Mouse (Mus musculus) layer of hippocampus, adult 2 months (tissue): ENCODE data around the gene Gm20489. TPM values are rescaled to one million over a fixed set of nuclear protein-coding genes. Genes with fewer than 3 reads are reported as not detected.

Experiments used
- DNase-seq, 2 experiments: peaks; one replicate each; pipeline ENCODE4 v3.0.0; 2022; ENCODE audit warnings: low spot score in 2 of 2
- H3K27ac ChIP-seq: fragments of 200-600 bp; 2 replicates; pipeline ENCODE4 v1.8.1; 2022
- H3K4me3 ChIP-seq: fragments of 200-600 bp; 2 replicates; pipeline ENCODE4 v1.8.1; 2022; ENCODE audit warnings: mild to moderate bottlenecking
- CTCF ChIP-seq: fragments of 200-600 bp; conservative IDR thresholded peaks from 2 replicates; pipeline ENCODE4 v1.8.1; 2022; ENCODE audit warnings: antibody characterized with exemption, mild to moderate bottlenecking, moderate library complexity
- total RNA-seq, 2 experiments: library from RNA; stranded (reverse); gene quantifications; 2 replicates each; pipeline ENCODE4 v1.2.3; 2021

Gene Gm20489
- total RNA-seq, 2 experiments from 2014 or later, result not detected

DNA sequence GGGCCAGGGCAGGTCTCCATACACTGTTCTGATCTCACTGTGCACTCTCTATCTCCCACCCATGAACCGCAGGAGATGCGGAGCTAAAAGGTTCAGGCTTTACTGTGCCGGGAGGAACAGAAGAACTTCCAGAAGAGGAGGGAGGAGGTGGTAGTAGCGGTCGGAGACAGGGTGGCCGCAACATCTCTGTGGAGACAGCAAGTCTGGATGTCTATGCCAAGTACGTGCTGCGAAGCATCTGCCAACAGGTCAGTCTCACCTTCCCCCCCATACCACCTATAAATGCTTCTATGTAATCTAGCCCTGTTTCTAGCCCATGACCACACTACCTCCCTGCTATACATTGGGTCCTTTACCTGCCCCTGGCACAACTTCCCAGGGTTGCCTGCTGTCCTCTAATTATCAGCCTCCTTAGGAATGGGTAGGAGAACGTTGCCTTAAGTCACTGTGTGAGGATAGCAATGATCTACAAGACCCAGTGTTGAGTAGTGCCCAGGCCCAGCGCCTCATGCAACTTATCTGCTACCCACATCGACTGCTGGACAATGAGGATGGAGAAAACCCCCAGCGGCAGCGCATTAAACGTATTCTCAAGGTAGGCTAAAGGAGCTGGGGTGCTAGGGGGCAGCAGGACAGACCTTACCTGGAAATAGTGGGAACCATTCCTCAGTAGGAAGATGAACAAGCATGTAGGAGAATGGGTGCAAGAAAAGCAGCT, 17.3 kb upstream of the Gm20489 start:
- H3K4me3 ChIP-seq, result no peak overlapping the region

GRCm38 (mm10) chrX:101285534-101285933, 16.7 kb upstream of the Gm20489 start:
- DNase-seq, result peak; percentile 63 to 69
- Histone ChIP-seq H3K27ac (no peak overlapping the region), H3K4me3 (no peak overlapping the region)
- peak; percentile 78 for TF ChIP-seq CTCF

More for the DNA sequence above, 17.3 kb upstream of the Gm20489 start:
- TF ChIP-seq CTCF, result no peak
- H3K27ac ChIP-seq, result no peak overlapping the region
- DNase-seq, result no peak

DNA sequence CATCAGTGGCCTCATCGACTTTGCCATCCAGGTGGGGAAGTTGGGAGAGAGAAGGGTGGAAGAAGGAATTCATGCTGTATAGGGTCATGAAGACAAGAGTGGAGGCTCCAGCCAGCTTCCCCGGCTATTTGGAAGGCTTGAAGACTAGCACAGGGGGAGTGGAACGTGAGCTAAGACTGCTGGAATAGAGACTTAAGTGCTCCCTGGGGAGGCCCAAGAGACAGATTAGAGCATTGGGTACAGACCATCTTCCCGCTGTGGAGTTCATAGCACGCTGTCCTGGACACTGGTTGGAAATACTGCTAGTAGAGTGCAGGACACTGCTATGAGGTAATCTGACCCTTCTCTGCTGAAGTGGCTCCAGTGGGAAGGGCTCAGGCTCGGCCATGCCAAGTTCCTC, 14.0 kb upstream of the Gm20489 start:
- H3K27ac ChIP-seq, result no peak overlapping the region
- no peak for TF ChIP-seq CTCF
- DNase-seq, result no peak
- no peak overlapping the region for H3K4me3 ChIP-seq

GRCm38 (mm10) chrX:101273875-101274738, 5.3 kb upstream of the Gm20489 start, which contains the start of gene Med12:
TSS of gene Med12 (plus strand) at chrX:101274030.
- no peak for TF ChIP-seq CTCF
- Histone ChIP-seq H3K27ac (peak within 1 kb of the TSS; percentile 79), H3K4me3 (peak within 1 kb of the TSS; percentile 68)
- DNase-seq, result peak; percentile 72 to 82

- peak overlapping the region; percentile 79; the same call in 1 of the 2 replicates for H3K27ac ChIP-seq
- no peak for DNase-seq
- peak overlapping the region; percentile 68 for H3K4me3 ChIP-seq
- no peak for TF ChIP-seq CTCF
These were observed 4.6 kb upstream of the Gm20489 start for GRCm38 (mm10) chrX:101273410-101273809.

- Histone ChIP-seq H3K27ac (no peak within 1 kb of the TSS), H3K4me3 (no peak within 1 kb of the TSS)
- no peak for TF ChIP-seq CTCF
- no peak for DNase-seq
These were observed 633 bp downstream of the Gm20489 start, which contains the start of gene Il2rg for GRCm38 (mm10) chrX:101268025-101268754. TSS of gene Il2rg (minus strand) at chrX:101268255.

- H3K4me3 ChIP-seq, result no peak overlapping the region
- TF ChIP-seq CTCF, result no peak
- no peak overlapping the region for H3K27ac ChIP-seq
These were observed 2.2 kb downstream of the Gm20489 start for GRCm38 (mm10) chrX:101266631-101267030.

DNA sequence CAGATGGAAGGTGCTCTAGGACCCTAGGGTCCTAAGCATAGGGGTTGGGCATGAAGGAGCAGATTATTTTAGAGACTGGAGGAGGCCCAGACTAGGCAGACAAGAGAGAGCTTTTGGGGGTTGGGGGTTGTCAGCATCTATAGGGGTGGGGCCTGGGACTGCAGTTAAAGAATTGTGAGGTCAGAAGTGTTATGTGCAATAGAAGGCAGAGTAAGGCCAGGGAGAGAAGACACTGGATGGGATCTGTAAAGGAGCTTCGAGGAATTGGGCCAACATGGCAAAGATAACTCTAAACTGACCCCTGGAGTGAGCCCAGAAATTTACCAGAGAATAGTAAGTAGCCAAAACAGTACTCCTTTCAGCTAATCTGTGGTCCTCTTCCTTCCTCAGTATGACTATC, 4.9 kb downstream of the Gm20489 start, which contains the start of gene Gm614:
Gene Gm614 (minus strand): TSS at position 101 of the 400 bp plus-strand sequence.
- Histone ChIP-seq H3K4me3 (no peak within 1 kb of the TSS), H3K27ac (no peak within 1 kb of the TSS)
- DNase-seq, result no peak
- TF ChIP-seq CTCF, result no peak

More at GRCm38 (mm10) chrX:101266631-101267030, 2.2 kb downstream of the Gm20489 start:
- DNase-seq, result no peak

GRCm38 (mm10) chrX:101260441-101261325, 8.1 kb downstream of the Gm20489 start:
- no peak for TF ChIP-seq CTCF

GRCm38 (mm10) chrX:101256603-101257002, 12.2 kb downstream of the Gm20489 start:
- no peak overlapping the region for H3K27ac ChIP-seq
- H3K4me3 ChIP-seq, result no peak overlapping the region
- peak; percentile 42 for TF ChIP-seq CTCF
- no peak for DNase-seq

More at GRCm38 (mm10) chrX:101260441-101261325, 8.1 kb downstream of the Gm20489 start:
- H3K27ac ChIP-seq, result no peak overlapping the region
- DNase-seq, result no peak
- no peak overlapping the region for H3K4me3 ChIP-seq

DNA sequence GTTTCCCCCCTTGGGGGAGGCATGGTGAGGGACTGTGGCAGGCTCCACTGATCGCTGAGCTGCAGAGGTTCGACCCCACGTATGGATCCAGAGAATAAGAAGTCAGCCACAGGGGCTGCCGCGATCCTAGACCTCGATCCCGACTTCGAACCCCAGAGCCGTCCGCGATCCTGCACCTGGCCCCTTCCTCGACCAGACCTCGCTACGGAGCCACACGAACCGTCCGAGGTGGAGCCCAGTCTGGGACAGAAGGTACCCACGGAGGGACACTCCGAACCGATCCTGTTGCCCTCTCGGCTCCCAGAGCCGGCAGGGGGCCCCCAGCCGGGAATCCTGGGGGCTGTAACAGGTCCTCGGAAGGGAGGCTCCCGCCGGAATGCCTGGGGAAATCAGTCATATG, 14.1 kb downstream of the Gm20489 start:
- DNase-seq, result no peak
- Histone ChIP-seq H3K27ac (peak overlapping the region; percentile 82; the same call in 1 of the 2 replicates), H3K4me3 (peak overlapping the region; percentile 64)
- TF ChIP-seq CTCF, result no peak
